Comparison of ENCODE assay signal across 21 mouse cellular contexts in genomic region chrX:11728481-11728880, GRCm38 (mm10).
DNase-seq lines count a peak whose midpoint lies in the region; ATAC-seq and TF ChIP-seq lines count a peak whose summit lies in the region.
"Had no signal": no experiment of that assay in that cellular context is flagged by ENCODE, and none has a peak within 500 bp of the region (broad histone marks: within the 10 kb centered on the region; RNA-seq: fewer than 3 reads in every experiment).

No protein-coding gene starts in this region.

- no peaks in the 10 kb centered on the region for H3K4me1 ChIP-seq in heart, postnatal 0 days (ENCODE audit: control insufficient read depth, insufficient read depth)
- no peaks in the 10 kb centered on the region for H3K4me1 ChIP-seq in intestine, postnatal 0 days (replicated peaks; ENCODE audit: control insufficient read depth, insufficient read depth, low read length)
- H3K4me1 ChIP-seq: intestine, embryonic 15.5 days; lung, embryonic 15.5 days had no signal

- ATAC-seq in heart, postnatal 0 days (ENCODE audit: insufficient read depth, low read depth), result no peak
- no peak for ATAC-seq in intestine, postnatal 0 days
- ATAC-seq: forebrain, embryonic 16.5 days; hindbrain, embryonic 16.5 days; intestine, embryonic 15.5 days; midbrain, embryonic 13.5 days had no signal

- no peak overlapping the region for H3K4me2 ChIP-seq in heart, postnatal 0 days (ENCODE audit: low read depth, low read length)
- no peak overlapping the region for H3K4me2 ChIP-seq in intestine, postnatal 0 days (replicated peaks; ENCODE audit: low read depth)
- H3K4me2 ChIP-seq: intestine, embryonic 15.5 days; liver, embryonic 11.5 days; lung, embryonic 15.5 days; midbrain, embryonic 13.5 days had no signal

- no peak for TF ChIP-seq EP300 in heart, postnatal 0 days (IDR thresholded peaks at IDR 0.05; ENCODE audit: low read depth)

- intact Hi-C loops in gastrocnemius, postnatal 14 days (cut with DNase I; ENCODE audit: low total_unique reads), result no loop called here

- no peaks in the 10 kb centered on the region for H3K36me3 ChIP-seq in heart, postnatal 0 days (replicated peaks; ENCODE audit: control insufficient read depth, insufficient read depth, low read length)
- no peaks in the 10 kb centered on the region for H3K36me3 ChIP-seq in intestine, postnatal 0 days (ENCODE audit: control insufficient read depth, insufficient read depth)
- H3K36me3 ChIP-seq: forebrain, embryonic 10.5 days; hindbrain, embryonic 10.5 days; intestine, embryonic 15.5 days; lung, embryonic 15.5 days; midbrain, embryonic 13.5 days had no signal

- H3K9ac ChIP-seq in heart, postnatal 0 days (replicated peaks; ENCODE audit: low read depth, low read length), result no peak overlapping the region
- no peak overlapping the region for H3K9ac ChIP-seq in intestine, postnatal 0 days (ENCODE audit: low read depth, low read length)
- H3K9ac ChIP-seq: intestine, embryonic 15.5 days; lung, embryonic 15.5 days; midbrain, embryonic 13.5 days had no signal

- DNase-seq in gastrocnemius, adult 18-20 months (ENCODE audit: low spot score), result peak; percentile 56
- DNase-seq in gastrocnemius, postnatal 14 days, result no peak
- DNase-seq in heart, postnatal 0 days (ENCODE audit: low spot score), result no peak
- no peak for DNase-seq in heart, adult 8-10 months (ENCODE audit: low spot score)
- peak; percentile 90 for DNase-seq in adipocyte (ENCODE audit: low spot score)
- peak; percentile 19 for DNase-seq in lung, postnatal 25 days (ENCODE audit: low spot score)
- DNase-seq in left cerebral cortex, adult 18-20 months (ENCODE audit: low spot score in 2 of 2), result no peak
- DNase-seq: cerebellum, adult 11 months; cerebellum, adult 9-11 months; kidney, adult 9 months; kidney, postnatal 14 days had no signal

- no peaks in the 10 kb centered on the region for H3K9me3 ChIP-seq in heart, postnatal 0 days (replicated peaks; ENCODE audit: control insufficient read depth, low read length)
- no peaks in the 10 kb centered on the region for H3K9me3 ChIP-seq in intestine, postnatal 0 days (ENCODE audit: control insufficient read depth)
- H3K9me3 ChIP-seq: forebrain, embryonic 10.5 days; hindbrain, embryonic 10.5 days; intestine, embryonic 15.5 days; lung, embryonic 15.5 days; midbrain, embryonic 13.5 days had no signal

- WGBS in heart, postnatal 0 days, result 47% methylated on average over 4 of the region's 4 CpGs
- WGBS in intestine, postnatal 0 days, result 72% methylated on average over 4 of the region's 4 CpGs

- H3K4me3 ChIP-seq in heart, postnatal 0 days (ENCODE audit: low read depth, low read length), result no peak overlapping the region
- H3K4me3 ChIP-seq in intestine, postnatal 0 days (ENCODE audit: low read depth, low read length), result no peak overlapping the region
- H3K4me3 ChIP-seq: forebrain, embryonic 10.5 days; hindbrain, embryonic 10.5 days; intestine, embryonic 15.5 days; lung, embryonic 15.5 days; megakaryocyte, embryonic 14.5 days; midbrain, embryonic 13.5 days had no signal

- no peaks in the 10 kb centered on the region for H3K27me3 ChIP-seq in heart, postnatal 0 days (ENCODE audit: control insufficient read depth, insufficient read depth, low read length)
- no peaks in the 10 kb centered on the region for H3K27me3 ChIP-seq in intestine, postnatal 0 days (replicated peaks; ENCODE audit: control insufficient read depth, insufficient read depth, low read length)

- TF ChIP-seq CTCF in heart, postnatal 0 days (IDR thresholded peaks at IDR 0.05; ENCODE audit: low read depth), result no peak
- no peak for TF ChIP-seq CTCF in intestine, postnatal 0 days (IDR thresholded peaks at IDR 0.05; ENCODE audit: low read depth)

- H3K27ac ChIP-seq in heart, postnatal 0 days (ENCODE audit: low read depth), result peak overlapping the region; percentile 55
- H3K27ac ChIP-seq in intestine, postnatal 0 days (ENCODE audit: low read depth, low read length), result no peak overlapping the region
- H3K27ac ChIP-seq: forebrain, embryonic 10.5 days; hindbrain, embryonic 10.5 days; intestine, embryonic 15.5 days; lung, embryonic 15.5 days; midbrain, embryonic 13.5 days had no signal

Comparison
In these comparisons a context has a peak if more than half of its experiments do, and no peak if none do; other contexts are left out.
1. DNase-seq: peak in gastrocnemius, adult 18-20 months (single experiment), adipocyte (single experiment) and lung, postnatal 25 days (single experiment); none in gastrocnemius, postnatal 14 days (single experiment), heart, postnatal 0 days (single experiment), heart, adult 8-10 months (single experiment) and left cerebral cortex, adult 18-20 months (0 of 2).